Mouse (Mus musculus) lung, postnatal 14 days (tissue): ENCODE data around the gene Ccdc154.

Experiments used
- DNase-seq: peaks from one replicate; pipeline ENCODE4 v3.0.0; 2021

The Ccdc154 gene

DNA sequence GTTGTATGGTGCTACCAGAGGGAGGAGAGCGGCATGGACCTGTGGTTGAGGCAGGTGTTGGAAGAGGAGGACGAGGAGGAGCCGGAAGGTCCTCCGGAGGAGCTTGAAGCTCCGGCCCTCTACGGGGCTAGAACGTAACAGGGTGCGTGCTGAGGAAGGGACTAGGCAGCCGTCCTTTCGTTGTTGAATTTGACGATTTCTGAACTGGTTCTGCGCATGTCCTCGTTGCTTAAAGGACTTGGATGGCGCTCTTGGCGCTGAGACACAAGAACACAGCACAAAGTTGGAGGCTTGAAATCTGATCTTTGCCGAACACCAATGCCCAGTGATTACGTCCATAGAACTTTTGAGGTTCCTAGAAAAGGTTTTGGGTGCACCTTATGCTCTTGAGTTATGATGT lies 22.7 kb downstream of the Ccdc154 start:
- no peak for DNase-seq

DNA sequence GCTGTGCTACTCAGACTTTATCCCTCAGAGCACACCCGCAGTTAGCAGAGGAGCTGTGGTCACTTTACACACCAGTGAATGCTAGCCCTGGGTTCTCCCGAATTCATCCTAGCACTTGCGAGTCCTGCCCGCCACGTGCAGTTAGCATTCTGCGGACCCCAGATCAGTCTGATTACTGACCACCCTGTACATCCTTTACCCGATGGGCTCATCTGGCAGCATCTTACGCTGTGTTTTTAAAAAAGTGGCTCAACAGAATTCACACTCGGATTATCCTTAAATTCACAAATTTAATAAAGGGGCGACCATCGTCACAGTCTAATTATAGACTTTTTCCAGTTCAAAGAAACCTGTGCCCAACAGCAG lies 25.5 kb downstream of the Ccdc154 start:
- no peak for DNase-seq

DNA sequence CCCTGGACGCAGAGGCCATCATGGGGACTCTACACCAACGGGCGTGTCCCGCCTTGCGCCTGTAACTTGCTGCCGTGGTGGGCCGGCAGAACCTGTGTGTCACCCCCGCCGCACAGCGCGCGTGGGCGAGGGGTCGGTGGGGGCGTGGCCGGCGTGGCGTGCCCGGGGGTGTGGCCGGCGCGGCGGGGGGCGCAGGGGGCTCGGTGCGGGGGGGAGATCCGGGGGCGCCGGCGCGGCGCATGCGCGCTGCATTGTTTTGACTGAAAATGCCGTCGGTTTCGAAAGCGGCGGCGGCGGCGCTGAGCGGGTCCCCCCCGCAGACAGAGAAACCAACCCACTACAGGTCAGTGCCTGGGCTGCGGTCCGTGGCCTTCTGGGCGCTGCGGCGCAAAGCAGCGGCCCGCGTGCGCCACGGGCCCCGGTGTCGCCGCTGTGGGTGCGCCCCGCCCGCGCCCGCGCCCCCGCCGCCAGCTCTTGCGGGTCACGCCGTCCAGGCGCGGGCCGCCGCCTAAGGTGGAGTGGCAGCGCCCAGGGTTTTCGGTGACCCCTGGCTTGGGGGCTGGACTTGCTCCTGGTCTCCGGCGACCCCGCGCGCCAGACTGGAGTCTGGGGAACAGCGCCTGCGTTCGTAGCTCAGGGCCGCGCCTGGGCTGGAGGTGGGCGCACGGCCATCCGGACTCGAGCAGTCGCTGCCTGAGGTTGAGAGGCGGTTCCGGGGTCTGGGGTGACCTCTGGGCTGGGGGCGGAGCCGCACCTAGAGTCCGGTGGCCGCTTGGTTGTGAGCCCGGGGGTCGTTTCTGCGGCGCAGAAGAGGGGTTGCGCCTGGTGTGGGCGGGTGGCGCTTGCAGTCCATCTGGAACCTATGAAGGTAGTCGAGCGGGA lies 26.1 kb downstream of the Ccdc154 start, which contains the start of gene Unkl:
Unkl (plus strand) TSS at position 248 of the 882 bp plus-strand sequence.
- peak; percentile 80 for DNase-seq

DNA sequence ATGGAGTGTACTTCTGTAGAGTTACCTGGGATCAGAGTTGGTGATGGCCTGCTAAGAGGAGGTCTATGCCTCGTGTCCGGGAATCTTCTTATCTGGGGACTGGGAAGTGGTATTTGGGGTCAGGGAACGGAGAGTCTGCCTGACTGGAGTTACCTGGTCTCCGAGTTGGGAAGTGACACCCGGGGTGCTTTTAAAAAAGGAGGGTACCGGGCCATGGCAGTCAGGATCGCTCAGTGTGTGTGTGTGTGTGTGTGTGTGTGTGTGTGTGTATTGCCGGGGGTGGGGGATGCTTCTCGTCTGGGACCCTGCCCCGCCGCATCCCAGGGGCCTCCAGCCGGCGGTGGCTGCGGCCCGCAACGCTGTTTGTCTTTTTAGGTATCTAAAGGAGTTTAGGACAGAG lies 26.8 kb downstream of the Ccdc154 start:
- DNase-seq, result no peak

DNA sequence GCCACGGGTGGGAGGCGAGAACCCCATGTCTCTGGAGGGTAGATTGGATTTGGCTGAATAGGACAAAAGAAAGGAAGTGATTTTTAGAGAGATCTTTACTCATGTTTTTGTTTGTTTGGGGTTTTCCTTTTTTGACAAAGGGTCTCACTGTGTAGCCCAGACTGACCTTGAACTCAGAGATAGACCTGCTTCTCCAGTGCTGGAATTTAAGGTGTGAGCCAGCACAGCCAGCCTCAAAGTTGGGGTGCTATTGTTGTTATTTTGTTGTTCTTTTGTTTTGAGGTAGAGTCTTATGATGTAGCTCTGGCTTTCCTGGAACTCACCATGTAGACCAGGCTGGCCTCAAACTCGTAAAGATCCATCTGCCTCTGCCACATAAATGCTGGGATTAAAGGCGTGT lies 40.1 kb downstream of the Ccdc154 start:
- no peak for DNase-seq

DNA sequence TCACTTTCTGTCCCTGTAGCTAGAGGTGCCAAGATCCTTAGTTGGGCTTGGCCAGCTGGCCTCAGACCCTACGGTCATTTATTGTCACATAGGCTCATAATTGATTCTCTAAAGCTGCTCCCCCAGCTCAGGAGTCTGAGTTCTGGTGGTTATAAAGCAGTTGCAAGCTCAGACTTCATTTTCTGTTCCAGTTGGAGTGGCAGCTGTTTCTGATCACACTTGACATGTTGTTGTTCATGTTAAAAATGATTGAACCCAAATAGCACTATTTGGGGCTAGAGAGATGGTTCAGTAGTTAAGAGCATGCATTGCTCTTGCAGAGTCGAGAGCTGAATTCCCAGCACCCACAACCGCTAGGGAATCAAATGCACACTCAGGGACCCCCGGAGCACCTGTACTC lies 47.7 kb downstream of the Ccdc154 start:
- DNase-seq, result no peak

DNA sequence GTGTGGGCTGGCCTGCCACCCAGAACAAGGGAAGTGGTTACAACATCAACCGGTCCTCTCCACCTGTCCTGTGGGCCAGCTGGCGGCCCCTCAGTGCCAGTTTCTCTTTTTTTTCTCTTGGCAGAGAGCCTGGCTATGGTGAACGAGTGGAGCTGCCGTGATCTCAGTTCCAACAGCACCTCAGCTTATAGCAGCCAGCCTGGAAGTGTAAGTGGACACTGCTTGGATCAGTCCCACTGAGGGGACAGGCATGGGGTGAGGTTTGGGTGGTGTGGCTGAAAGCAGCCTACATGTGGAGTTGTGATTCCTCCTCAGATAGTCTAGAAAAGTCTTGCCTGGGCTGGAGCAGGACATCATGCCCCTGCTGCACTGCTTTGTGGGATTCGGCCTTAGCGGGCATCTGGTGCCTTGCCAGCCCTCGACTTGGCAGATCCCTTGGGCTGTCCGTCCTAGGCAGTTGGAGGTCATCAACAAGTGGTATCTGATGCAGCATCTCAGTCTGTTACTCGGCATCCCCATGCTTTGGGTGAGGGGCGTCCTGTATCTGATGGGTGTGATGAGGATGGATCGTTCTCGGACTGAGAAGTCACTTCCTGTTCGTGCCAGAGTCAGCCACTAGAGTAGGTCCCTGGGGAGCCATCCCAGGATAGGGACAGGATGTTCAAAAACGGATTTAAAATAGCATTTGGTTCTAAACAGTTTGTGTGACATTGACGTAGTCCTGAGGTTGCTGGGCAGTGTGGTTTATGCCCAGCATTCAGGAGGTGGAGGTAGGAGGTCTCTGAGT lies 48.6 kb downstream of the Ccdc154 start:
- no peak for DNase-seq

DNA sequence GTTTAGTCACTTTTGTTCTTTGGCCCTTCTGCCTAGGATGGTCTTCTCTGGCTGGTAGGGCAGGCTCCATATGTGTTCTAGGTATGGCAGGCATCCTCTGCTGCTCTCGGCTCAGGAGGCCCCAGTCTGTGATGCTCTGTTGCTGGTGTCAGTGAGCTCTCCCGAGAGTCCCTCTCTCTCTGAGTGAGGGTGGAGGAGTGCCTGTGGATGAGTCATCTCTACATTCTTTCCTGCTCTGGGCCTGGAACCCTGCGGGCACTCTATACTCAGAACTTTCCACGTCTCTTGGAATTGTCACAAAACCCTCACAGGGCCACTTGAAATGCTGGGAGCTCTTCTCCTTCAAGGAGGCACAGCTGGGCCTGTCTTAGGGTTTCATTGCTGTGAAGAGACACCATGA lies 49.4 kb downstream of the Ccdc154 start:
- DNase-seq, result no peak

DNA sequence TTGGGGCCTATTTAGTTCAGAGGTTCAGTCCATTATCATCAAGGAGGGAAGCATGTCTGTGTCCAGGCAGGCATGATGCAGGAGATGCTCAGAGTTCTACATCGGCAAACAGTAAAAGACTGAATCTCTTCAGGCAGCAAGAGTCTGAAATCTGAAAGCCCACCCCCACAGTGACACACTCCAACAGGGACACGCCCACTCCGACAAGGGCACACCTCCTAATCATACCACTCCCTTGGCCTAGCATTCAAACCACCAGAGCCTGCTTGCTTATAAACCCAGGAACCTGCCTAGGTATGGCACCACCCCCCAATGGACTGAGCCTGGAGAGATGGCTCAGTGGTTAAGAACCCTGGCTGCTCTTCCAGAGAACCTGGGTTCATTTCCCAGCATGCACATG lies 53.2 kb downstream of the Ccdc154 start:
- no peak for DNase-seq

DNA sequence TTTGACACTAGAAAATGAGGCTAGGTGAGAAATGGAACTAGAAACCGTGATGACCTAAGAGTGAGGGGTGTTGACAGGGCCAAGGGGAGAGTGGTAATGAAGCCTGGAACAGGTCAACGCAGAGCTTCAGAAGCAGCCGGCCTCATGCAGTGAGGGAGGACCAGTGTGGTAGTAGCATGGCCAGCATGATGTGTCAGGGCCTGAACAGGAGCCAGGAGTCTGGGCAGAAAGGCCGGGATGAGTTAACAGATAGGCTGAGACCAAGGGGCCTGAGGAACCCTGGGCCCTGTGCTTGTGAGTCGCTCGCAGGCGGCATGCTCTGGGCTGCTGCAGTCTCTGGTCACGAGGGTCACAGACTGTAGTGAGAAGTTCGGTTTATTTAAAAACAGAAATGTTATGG lies 56.7 kb downstream of the Ccdc154 start:
- DNase-seq, result no peak

DNA sequence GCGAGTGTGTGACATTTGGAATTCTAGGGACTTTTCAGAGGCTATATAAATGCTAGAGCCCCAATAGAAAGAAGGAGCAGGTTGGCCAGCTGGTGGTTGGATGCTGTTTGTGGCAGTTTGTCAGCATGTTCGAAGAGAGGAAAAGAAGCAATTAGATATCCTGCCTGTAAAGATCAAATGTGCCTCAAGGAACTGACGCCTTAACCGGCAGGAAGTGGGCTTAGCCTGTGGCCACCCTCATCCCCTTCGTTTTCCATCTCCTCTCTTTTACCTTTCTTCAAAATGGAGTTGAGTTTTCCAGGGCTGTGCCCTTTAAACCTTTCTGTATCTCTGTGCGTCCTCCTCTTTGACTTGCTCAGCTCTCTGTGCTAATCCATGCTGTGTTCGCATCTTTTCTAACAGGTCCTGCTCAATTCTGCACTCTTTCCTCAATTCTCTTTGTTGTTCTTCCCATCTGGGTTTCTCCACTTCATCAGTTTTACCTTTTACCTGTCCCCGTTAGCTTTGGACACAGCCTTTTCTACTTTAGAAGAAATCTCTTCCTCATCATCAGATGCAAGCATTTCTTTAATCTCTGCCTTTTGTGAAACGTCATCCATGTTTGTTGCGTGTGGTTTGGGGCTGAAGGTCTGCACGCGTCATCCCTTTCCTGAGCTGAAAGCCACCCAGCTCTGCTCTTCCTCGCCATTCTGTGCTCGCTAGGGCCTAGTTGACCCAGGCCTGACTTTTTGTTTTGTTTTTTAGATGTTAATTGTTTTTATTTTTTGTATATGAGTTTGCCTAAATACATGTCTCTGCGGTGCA lies 57.4 kb downstream of the Ccdc154 start:
- DNase-seq, result no peak

DNA sequence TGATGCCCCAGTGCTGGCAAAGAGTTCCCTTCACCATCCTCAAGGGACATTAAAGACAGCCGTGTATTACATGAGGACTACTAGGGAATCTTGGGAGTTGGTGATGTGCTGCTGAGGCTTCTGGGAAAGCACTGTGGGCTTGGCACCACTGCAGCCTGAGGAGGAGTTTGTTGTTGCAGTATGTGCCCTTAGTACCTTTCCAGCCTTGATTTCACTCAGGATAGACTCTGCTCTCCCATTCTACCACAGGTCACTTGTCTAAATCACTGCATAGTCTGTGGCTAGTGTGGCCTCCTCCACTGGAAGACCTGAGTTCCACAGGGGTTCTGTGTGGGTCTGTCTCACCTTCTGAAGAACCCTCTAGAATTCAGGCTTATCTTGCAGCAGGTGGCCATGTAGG lies 58.5 kb downstream of the Ccdc154 start:
- no peak for DNase-seq
